Mouse (Mus musculus): ENCODE measurements around the gene Tspan17.
A peak's percentile ranks its signal among the peaks of the same experiment; 100 is the strongest.

DNA sequence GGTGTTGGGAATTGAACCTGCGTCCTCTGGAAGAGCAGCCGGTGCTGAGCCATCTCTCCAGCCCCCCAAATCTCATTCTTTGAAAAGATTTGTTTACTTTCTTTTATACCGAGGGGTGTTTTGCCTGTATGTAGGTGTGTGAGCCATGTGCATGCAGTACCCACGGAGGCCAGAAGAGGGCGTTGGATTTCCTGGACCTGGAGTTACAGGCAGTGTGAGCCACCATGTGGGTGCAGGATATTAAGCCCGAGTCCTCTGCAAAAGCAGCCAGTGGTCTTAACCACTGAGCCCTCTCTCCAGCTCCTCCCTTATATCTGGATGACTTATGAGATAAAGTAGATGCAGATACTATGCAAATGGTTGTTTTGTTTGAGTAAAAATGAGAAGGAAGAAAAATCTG lies 13.8 kb downstream of the Tspan17 start:
- TF ChIP-seq CTCF (IDR thresholded peaks at IDR 0.05; ENCODE audit: borderline replicate concordance, insufficient read depth, low read depth, low read length) (peak; percentile 42; the same call in 1 of the 2 replicates), POLR2A (IDR thresholded peaks at IDR 0.05; ENCODE audit: borderline replicate concordance, insufficient read depth, low read length) (no peak)

Data from cerebellum, adult 2 months (tissue).